Mouse (Mus musculus): ENCODE data around the gene Birc7. TPM values are rescaled to one million over a fixed set of nuclear protein-coding genes. Genes with fewer than 3 reads are reported as not detected.

The Birc7 gene
- polyA plus RNA-seq, 1 experiment from 2014 or later = 0.51 TPM

DNA sequence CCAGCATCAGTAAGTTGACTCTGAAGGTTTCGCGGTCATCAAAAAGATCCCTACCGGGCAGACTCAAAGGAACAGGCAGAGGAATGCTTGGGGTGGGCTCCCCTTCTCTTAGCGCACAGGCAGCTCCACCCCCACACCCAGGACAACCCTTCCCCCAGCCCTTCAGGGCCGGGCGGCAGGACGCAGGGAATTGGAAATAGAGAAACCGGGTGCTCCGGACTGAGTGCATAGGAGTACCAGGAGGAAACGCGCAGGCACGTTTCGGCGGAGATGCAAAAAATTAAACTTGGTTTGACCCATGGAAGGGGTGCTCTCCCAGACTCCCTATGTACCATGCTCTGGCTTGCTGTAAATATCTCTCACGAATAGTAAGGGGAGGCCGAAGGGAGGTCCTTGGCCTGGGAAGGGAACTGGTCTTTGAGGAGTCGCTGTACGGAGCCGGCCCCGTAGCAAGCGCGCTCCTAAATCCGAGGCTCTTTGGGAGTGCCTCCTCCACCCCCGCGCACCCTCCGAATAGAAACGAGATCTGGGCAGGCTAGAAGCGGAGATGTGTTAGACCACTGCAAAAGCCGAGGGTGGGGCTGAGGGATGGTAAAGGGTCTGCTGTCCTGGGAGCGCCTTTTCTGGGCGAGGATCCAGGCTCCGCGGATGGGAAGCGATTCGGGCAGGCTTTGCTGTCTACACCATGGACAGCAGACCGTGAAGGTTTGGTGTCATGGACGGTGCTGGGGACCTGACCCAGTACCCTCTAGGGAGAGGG is 37.6 kb upstream of the Birc7 start:
- DNase-seq (peak; percentile 13), ATAC-seq (ENCODE audit: insufficient read depth) (no peak)
- Histone ChIP-seq H3K4me2 (no peak overlapping the region), H3K36me3 (ENCODE audit: insufficient read depth) (no peaks in the 10 kb centered on the region), H3K27ac (ENCODE audit: low read depth) (no peak overlapping the region), H3K27me3 (ENCODE audit: insufficient read depth, low read length) (peaks cover 81% of the 10 kb centered on the region), H3K4me3 (ENCODE audit: low read depth, low read length) (no peak overlapping the region), H3K9me3 (ENCODE audit: low read depth, low read length) (no peaks in the 10 kb centered on the region), H3K4me1 (ENCODE audit: insufficient read depth) (0 out of 2 replicates have a peak, but pooled peaks cover 7% of the 10 kb centered on the region), H3K9ac (no peak overlapping the region)
- WGBS = 1% methylated on average over 37 of the region's 37 CpGs
- TF ChIP-seq CTCF (IDR thresholded peaks at IDR 0.05; ENCODE audit: low read depth) = no peak

DNA sequence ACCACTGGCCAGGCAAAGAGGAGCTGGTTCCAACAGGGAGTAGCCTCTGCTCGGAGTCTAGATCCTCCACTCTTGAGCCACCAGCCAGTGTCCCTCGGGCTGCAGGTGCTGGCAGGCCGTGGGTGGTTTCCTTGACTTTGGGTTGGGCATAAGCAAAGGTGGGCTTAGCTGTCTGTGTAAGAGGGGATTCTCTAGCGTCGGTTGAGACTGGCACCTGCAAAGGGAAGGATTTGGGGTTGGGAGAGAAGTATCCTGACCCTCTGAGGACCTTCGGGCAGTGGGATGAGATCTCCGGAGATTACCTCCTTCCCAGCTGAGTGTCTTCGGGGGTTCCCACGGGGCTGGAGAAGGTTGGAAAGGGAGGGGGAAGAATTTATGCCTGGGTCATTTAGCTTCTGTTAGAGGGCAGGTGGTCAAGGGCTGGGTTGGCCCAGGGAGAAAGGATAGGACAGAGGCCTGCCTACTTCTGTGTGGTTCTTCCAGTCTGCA is 36.9 kb upstream of the Birc7 start:
- no peak overlapping the region for H3K4me2 ChIP-seq
- TF ChIP-seq CTCF (IDR thresholded peaks at IDR 0.05; ENCODE audit: low read depth) = no peak
- 0 out of 2 replicates have a peak, but pooled peaks cover 7% of the 10 kb centered on the region for H3K4me1 ChIP-seq (ENCODE audit: insufficient read depth)
- 8% methylated on average over 9 of the region's 9 CpGs for WGBS
- DNase-seq (no peak), ATAC-seq (ENCODE audit: insufficient read depth) (no peak)
- no peaks in the 10 kb centered on the region for H3K9me3 ChIP-seq (ENCODE audit: low read depth, low read length)
- no peak overlapping the region for H3K27ac ChIP-seq (ENCODE audit: low read depth)
- no peaks in the 10 kb centered on the region for H3K36me3 ChIP-seq (ENCODE audit: insufficient read depth)
- H3K4me3 ChIP-seq (ENCODE audit: low read depth, low read length) = no peak overlapping the region
- peaks cover 80% of the 10 kb centered on the region for H3K27me3 ChIP-seq (ENCODE audit: insufficient read depth, low read length)
- no peak overlapping the region for H3K9ac ChIP-seq

DNA sequence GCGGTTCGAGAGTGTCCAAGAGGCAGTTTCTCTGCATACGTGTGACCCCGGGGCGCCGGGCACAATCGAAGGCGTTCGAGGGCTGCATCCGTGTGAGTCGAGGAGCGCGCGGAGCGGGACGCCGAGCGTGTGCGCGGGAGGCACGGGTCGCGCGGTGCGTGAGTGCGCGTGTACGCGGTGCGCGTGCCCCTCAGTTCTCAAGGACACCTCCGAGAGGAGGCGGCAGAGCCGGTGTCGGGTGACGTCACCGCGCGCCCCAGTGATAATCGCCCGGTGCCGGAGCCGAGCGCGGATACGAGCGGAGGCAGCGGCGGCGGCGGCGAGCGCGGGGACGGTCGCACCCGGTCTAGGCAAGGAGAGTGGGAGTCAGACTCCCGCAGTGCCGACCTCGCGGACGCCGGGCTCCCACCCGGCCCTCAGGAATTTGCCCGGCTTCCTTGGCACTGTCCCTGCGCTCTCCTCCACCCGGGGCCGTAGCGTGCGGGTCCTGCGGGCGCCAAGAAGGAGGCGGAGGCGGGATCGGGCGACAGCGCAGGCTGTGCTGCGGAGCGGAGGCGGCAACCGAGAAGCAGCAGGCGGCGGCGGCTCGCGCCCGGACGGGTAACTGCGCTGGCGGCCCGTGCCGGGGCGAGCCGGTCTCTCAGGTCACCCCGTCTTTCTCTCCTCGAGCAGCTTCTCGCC is 35.8 kb upstream of the Birc7 start:
- H3K27ac ChIP-seq (ENCODE audit: low read depth) = no peak overlapping the region
- WGBS = under 1% methylated on average over 92 of the region's 97 CpGs
- H3K36me3 ChIP-seq (ENCODE audit: insufficient read depth) = no peaks in the 10 kb centered on the region
- H3K9ac ChIP-seq = peak overlapping the region; percentile 6; the same call in 1 of the 2 replicates
- H3K9me3 ChIP-seq (ENCODE audit: low read depth, low read length) = no peaks in the 10 kb centered on the region
- H3K4me2 ChIP-seq = peak overlapping the region; percentile 73
- peak overlapping the region; percentile 40 for H3K4me3 ChIP-seq (ENCODE audit: low read depth, low read length)
- peak; percentile 16 for DNase-seq
- H3K4me1 ChIP-seq (ENCODE audit: insufficient read depth) = 0 out of 2 replicates have a peak, but pooled peaks cover 7% of the 10 kb centered on the region
- H3K27me3 ChIP-seq (ENCODE audit: insufficient read depth, low read length) = peaks cover 76% of the 10 kb centered on the region
- TF ChIP-seq CTCF (IDR thresholded peaks at IDR 0.05; ENCODE audit: low read depth) = no peak
- ATAC-seq (ENCODE audit: insufficient read depth) = peak; percentile 15; the same call in 1 of the 2 replicates

DNA sequence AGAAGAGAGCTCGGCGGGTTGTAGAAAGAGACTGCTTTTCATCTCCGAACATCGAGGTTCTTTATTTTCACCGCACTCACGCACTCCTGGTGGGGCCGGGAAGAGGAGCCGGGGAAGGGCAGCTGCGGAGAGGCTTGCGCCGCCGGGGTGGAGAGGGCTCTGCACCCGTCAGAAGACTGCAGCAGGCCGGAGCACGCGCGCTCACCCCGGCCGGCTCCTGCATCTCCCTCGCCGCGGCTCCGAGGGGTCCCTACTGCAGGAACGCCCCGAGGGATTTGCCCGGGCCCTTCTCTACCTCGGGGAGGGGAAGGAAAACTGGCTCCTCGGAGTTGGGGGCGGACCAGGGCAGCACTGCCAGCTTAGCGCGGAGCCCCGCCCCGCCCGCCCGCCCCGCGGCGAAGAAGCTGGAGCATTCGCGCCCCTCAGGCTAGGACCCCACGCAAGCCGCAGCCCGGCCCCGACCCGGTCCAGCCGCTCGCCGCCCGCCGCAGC is 35.2 kb upstream of the Birc7 start:
- H3K9me3 ChIP-seq (ENCODE audit: low read depth, low read length) = no peaks in the 10 kb centered on the region
- peak overlapping the region; percentile 40 for H3K4me3 ChIP-seq (ENCODE audit: low read depth, low read length)
- under 1% methylated on average over 41 of the region's 50 CpGs for WGBS
- H3K27me3 ChIP-seq (ENCODE audit: insufficient read depth, low read length) = peaks cover 70% of the 10 kb centered on the region
- H3K4me1 ChIP-seq (ENCODE audit: insufficient read depth) = 0 out of 2 replicates have a peak, but pooled peaks cover 7% of the 10 kb centered on the region
- no peak for ATAC-seq (ENCODE audit: insufficient read depth)
- DNase-seq = peak; percentile 17
- H3K9ac ChIP-seq = no peak overlapping the region
- no peak overlapping the region for H3K27ac ChIP-seq (ENCODE audit: low read depth)
- no peaks in the 10 kb centered on the region for H3K36me3 ChIP-seq (ENCODE audit: insufficient read depth)
- peak overlapping the region; percentile 73 for H3K4me2 ChIP-seq
- no peak for TF ChIP-seq CTCF (IDR thresholded peaks at IDR 0.05; ENCODE audit: low read depth)

DNA sequence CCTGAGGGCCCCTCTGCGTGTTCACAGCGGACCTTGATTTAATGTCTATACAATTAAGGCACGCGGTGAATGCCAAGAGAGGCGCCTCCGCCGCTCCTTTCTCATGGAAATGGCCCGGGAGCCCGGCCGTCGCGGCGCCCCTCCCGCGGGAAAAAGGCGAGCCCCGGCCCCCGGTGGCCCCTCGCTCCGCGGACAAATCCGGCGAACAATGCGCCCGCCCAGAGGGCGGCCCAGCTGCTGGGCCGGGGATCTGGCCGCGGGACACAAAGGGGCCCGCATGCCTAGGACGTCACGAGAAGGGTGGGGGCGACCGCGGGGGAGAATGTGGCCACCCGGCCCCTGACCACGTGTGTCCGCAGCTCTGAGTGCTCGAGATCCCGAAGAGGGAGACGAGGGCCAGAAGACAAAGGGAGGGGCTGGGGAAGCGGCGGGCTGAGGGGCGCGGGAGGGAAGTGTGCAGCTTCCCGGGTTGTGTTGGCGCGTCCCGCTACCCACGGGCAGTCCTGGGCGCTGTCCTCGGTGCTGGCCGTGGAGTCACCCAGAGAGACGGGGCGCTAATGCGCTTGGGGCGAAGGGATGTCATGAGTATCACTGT is 34.7 kb upstream of the Birc7 start:
- Histone ChIP-seq H3K4me3 (ENCODE audit: low read depth, low read length) (peak overlapping the region; percentile 40), H3K4me1 (ENCODE audit: insufficient read depth) (0 out of 2 replicates have a peak, but pooled peaks cover 7% of the 10 kb centered on the region), H3K4me2 (peak overlapping the region; percentile 73), H3K9ac (no peak overlapping the region; the same call in 1 of the 2 replicates), H3K36me3 (ENCODE audit: insufficient read depth) (no peaks in the 10 kb centered on the region), H3K27me3 (ENCODE audit: insufficient read depth, low read length) (peaks cover 69% of the 10 kb centered on the region), H3K9me3 (ENCODE audit: low read depth, low read length) (no peaks in the 10 kb centered on the region), H3K27ac (ENCODE audit: low read depth) (no peak overlapping the region)
- ATAC-seq (ENCODE audit: insufficient read depth) (peak; percentile 59), DNase-seq (peak; percentile 82)
- no peak for TF ChIP-seq CTCF (IDR thresholded peaks at IDR 0.05; ENCODE audit: low read depth)
- WGBS = under 1% methylated on average over 57 of the region's 57 CpGs

DNA sequence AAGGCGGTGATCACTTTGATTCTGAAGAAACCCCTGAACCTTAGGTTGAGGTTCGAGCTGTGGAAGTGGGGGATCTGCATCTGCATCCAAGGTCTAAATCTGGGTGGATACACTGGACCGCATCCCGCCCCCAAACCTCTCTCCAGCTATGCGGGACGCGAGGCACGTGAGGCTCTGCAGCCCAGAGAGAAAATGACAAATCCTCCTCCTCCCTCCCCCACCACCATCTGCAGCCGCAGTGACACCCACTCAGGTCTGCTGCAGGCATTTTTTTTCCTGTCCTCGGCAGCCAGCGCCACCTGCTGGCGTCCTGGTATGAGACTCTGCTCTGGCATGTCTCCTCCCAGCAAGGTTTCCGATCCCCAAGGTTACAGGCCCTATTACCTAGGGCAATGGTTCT is 34.1 kb upstream of the Birc7 start:
- Histone ChIP-seq H3K27ac (ENCODE audit: low read depth) (no peak overlapping the region), H3K27me3 (ENCODE audit: insufficient read depth, low read length) (peaks cover 63% of the 10 kb centered on the region), H3K36me3 (ENCODE audit: insufficient read depth) (no peaks in the 10 kb centered on the region), H3K9ac (no peak overlapping the region), H3K4me2 (peak overlapping the region; percentile 73; the same call in 1 of the 2 replicates), H3K9me3 (ENCODE audit: low read depth, low read length) (no peaks in the 10 kb centered on the region), H3K4me3 (ENCODE audit: low read depth, low read length) (no peak overlapping the region; the same call in 1 of the 2 replicates), H3K4me1 (ENCODE audit: insufficient read depth) (0 out of 2 replicates have a peak, but pooled peaks cover 7% of the 10 kb centered on the region)
- peak; percentile 78 for TF ChIP-seq CTCF (IDR thresholded peaks at IDR 0.05; ENCODE audit: low read depth)
- 0 out of 2 replicates have a peak, but pooled peaks have one; percentile 5 for ATAC-seq (ENCODE audit: insufficient read depth)
- under 1% methylated on average over 13 of the region's 13 CpGs for WGBS
- peak; percentile 80 for DNase-seq

All from lung, embryonic 14.5 days (tissue).